Mouse (Mus musculus) gastrocnemius, postnatal 25 days (tissue): ENCODE measurements around the gene Ucn3. TPM values are rescaled to one million over a fixed set of nuclear protein-coding genes. Genes with fewer than 3 reads are reported as not detected.

Source experiments
- DNase-seq: peaks from one replicate; pipeline ENCODE4 v3.0.0; 2022
- microRNA-seq, 2 experiments: library from miRNA; unstranded; fragments of <30 nt; microRNA quantifications; one replicate each; pipeline ENCODE4 v1.2.0; 2021; ENCODE audit warnings: borderline replicate concordance in 2 of 2
- total RNA-seq, 2 experiments: library from RNA; stranded (reverse); gene quantifications; 1 replicate in 1 of 2; 2 replicates in 1 of 2; pipeline ENCODE4 v1.2.3; 2021

Ucn3 gene
- total RNA-seq, 2 experiments from 2014 or later = not detected

GRCm38 (mm10) chr13:3891479-3892087, 53.6 kb downstream of the Ucn3 start:
- DNase-seq = no peak

Small RNA genes lying within 50 kb of the gene (microRNA-seq; reads per million reads assigned to microRNA genes)
- gene Gm22460 = 0 reads per million in 2 experiments

Other genes starting within 250 kb of the Ucn3 start
- gene Calml3, start 141.0 kb downstream of the Ucn3 start, total RNA-seq = not detected
- not detected for gene Calm4, start 107.6 kb downstream of the Ucn3 start, total RNA-seq
- not detected for gene Calm5, start 91.2 kb downstream of the Ucn3 start, total RNA-seq
- 10 to 100 TPM; 38.7 to 43.5 TPM for gene Net1, start 27.1 kb downstream of the Ucn3 start, total RNA-seq
- gene Tubal3, start 27.1 kb downstream of the Ucn3 start, total RNA-seq = not detected
- 1 to 10 TPM; 1.6 to 1.7 TPM for gene Akr1c14, start 103.7 kb upstream of the Ucn3 start, total RNA-seq
- gene Akr1c18, start 205.3 kb upstream of the Ucn3 start, total RNA-seq = 1 to 10 TPM in 1 of 2 experiments, not detected in 1; 1.3 TPM
- gene Akr1c13, start 245.8 kb upstream of the Ucn3 start, total RNA-seq = under 1 TPM; 0.36 to 0.51 TPM